Mouse (Mus musculus) embryonic facial prominence, embryonic 13.5 days (tissue): ENCODE measurements at regions not wholly inside any gene's neighbourhood (a gene's known extent, or its start where the extent isn't known, plus 50 kb on each side); places are given as distances from the start of the nearest gene placed in this dataset.

Source experiments
- ATAC-seq: fragments of 200-750 bp; cut with Nextera tagmentation; 2 replicates; pipeline ENCODE4 v1.8.0; 2017; ENCODE audit warnings: low read depth; ENCODE audit not compliant: insufficient number of reproducible peaks, insufficient read depth, low FRiP score, low TSS enrichment
- H3K27ac ChIP-seq: fragments of 300-500 bp; sonication (generic); 2 replicates; pipeline ENCODE4 v1.5.1; 2015; ENCODE audit warnings: moderate library complexity, mild to moderate bottlenecking, inconsistent platforms
- H3K27me3 ChIP-seq: fragments of 300-500 bp; sonication (generic); 2 replicates; pipeline ENCODE4 v1.6.1; 2015; ENCODE audit warnings: mild to moderate bottlenecking, inconsistent platforms
- H3K36me3 ChIP-seq: fragments of 300-500 bp; sonication (generic); 2 replicates; pipeline ENCODE4 v1.6.1; 2015; ENCODE audit warnings: mild to moderate bottlenecking, inconsistent platforms
- H3K4me1 ChIP-seq: fragments of 300-500 bp; sonication (generic); 2 replicates; pipeline ENCODE4 v1.6.1; 2015; ENCODE audit warnings: inconsistent platforms
- H3K4me2 ChIP-seq: fragments of 300-500 bp; sonication (generic); 2 replicates; pipeline ENCODE4 v1.6.1; 2015; ENCODE audit warnings: moderate library complexity, mild to moderate bottlenecking, inconsistent platforms
- H3K4me3 ChIP-seq: fragments of 300-500 bp; sonication (generic); 2 replicates; pipeline ENCODE4 v1.5.1; 2015; ENCODE audit warnings: mild to moderate bottlenecking, inconsistent platforms
- H3K9ac ChIP-seq: fragments of 300-500 bp; sonication (generic); 2 replicates; pipeline ENCODE4 v1.6.1; 2015; ENCODE audit warnings: mild to moderate bottlenecking, inconsistent platforms
- H3K9me3 ChIP-seq: fragments of 300-500 bp; sonication (generic); 2 replicates; pipeline ENCODE4 v1.6.1; 2016; ENCODE audit warnings: inconsistent platforms
- WGBS: fragments of 180-500 bp; shearing (Covaris S2); methylation state at CpG from one replicate; pipeline ENCODE4 v1.1.7; 2015; ENCODE audit warnings: mixed read lengths; 5-methylcytosine and 5-hydroxymethylcytosine counted together

DNA sequence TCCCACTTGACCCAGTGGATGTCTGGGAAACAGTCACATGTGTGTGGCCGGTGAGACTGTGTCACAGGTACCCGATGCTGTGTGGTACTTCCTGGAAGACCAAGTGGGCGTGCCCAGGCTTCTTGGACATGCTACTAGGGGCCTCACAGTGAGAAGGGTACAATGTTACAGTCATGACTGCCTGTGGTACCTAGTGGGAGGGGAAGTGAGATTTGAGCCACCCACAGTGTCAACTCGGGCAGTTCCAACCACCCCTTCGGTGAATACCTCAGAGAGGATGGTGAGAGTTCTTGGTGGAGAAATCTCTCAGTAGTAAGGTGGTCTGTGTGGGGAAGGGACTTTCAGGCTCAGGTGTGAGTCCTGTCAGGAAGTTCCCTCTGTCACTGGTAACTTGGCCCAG lies 90.0 kb downstream of the Gadd45g start:
- no peak overlapping the region for H3K27ac ChIP-seq
- H3K4me2 ChIP-seq = no peak overlapping the region
- H3K9me3 ChIP-seq = no peaks in the 10 kb centered on the region
- 77% methylated on average over 5 of the region's 5 CpGs for WGBS
- no peak overlapping the region for H3K9ac ChIP-seq
- H3K36me3 ChIP-seq = no peaks in the 10 kb centered on the region
- no peak for ATAC-seq
- H3K27me3 ChIP-seq = no peaks in the 10 kb centered on the region; the same call in 1 of the 2 replicates
- no peak overlapping the region for H3K4me3 ChIP-seq
- H3K4me1 ChIP-seq = no peaks in the 10 kb centered on the region; the same call in 1 of the 2 replicates

DNA sequence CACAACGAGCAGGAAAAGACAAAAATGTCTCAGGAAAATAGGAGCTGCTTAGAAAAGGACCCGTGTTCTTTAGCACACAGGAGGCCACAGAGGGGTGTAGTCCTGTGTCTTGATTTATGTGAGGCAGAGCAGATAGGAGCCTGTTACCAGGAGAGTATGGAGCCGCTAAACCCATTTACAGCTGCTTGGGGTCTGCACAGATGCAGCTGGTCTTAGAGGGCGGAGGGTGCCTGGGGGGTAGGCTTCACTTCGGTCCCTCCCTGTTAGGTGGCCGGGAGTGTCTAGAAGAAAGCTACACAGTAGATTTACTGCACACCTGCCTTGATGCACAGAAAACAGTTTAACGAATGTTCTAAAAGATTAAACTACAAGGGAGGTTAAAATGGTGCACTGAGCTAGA lies 91.4 kb downstream of the Gadd45g start:
- 70% methylated on average over 7 of the region's 7 CpGs for WGBS
- no peak overlapping the region for H3K9ac ChIP-seq
- H3K4me3 ChIP-seq = no peak overlapping the region
- no peaks in the 10 kb centered on the region for H3K9me3 ChIP-seq
- H3K36me3 ChIP-seq = no peaks in the 10 kb centered on the region
- H3K4me2 ChIP-seq = no peak overlapping the region
- ATAC-seq = no peak
- H3K4me1 ChIP-seq = no peaks in the 10 kb centered on the region; the same call in 1 of the 2 replicates
- H3K27me3 ChIP-seq = no peaks in the 10 kb centered on the region
- H3K27ac ChIP-seq = no peak overlapping the region

DNA sequence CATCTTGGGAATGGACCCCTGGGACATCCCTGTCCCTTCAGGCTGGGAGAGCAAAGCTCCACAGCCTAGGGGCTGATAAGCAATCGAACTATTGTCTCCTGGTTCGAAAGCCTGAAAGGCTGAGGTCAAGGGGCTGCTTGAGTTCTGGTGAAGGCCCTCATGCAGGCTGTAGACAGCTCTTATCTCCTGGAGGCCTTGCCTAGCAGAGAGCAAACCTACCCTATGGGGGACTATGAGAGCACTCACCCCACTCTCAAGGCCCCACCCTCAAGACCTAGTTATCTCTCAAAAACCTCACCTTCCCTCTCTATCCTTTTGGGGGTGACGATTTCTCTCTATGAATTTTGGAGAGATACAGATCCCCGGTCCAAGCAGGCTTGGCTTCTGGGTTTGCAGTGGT lies 92.8 kb downstream of the Gadd45g start:
- Histone ChIP-seq H3K27me3 (no peaks in the 10 kb centered on the region), H3K9ac (no peak overlapping the region), H3K4me2 (no peak overlapping the region), H3K9me3 (no peaks in the 10 kb centered on the region), H3K4me1 (no peaks in the 10 kb centered on the region; the same call in 1 of the 2 replicates), H3K36me3 (no peaks in the 10 kb centered on the region), H3K4me3 (no peak overlapping the region), H3K27ac (no peak overlapping the region)
- no peak for ATAC-seq
- WGBS = 85% methylated on average over 4 of the region's 4 CpGs

DNA sequence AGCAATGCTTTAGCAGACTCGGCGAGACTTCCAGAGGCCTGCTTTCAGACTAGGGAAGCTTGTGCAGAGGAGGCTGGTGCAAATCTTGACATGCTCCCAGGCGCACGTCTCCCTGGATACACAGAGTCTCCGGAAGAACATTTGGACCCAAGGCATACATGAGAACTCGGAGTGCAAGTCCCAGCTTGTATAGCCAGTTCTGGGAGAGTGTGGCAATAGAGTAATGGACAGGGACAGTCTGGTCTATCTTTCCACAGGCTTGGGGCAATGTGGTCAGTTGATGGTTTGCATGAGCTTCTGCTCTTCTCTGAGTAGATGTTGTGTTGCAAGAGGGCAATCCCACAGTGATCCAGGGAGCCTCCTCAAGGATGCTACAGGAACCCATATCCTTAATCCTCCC lies 93.2 kb downstream of the Gadd45g start:
- H3K9ac ChIP-seq = no peak overlapping the region
- no peak for ATAC-seq
- no peaks in the 10 kb centered on the region for H3K36me3 ChIP-seq
- no peaks in the 10 kb centered on the region; the same call in 1 of the 2 replicates for H3K4me1 ChIP-seq
- no peaks in the 10 kb centered on the region for H3K27me3 ChIP-seq
- 92% methylated on average over 6 of the region's 6 CpGs for WGBS
- H3K27ac ChIP-seq = no peak overlapping the region
- H3K4me2 ChIP-seq = no peak overlapping the region
- no peaks in the 10 kb centered on the region for H3K9me3 ChIP-seq
- H3K4me3 ChIP-seq = no peak overlapping the region

DNA sequence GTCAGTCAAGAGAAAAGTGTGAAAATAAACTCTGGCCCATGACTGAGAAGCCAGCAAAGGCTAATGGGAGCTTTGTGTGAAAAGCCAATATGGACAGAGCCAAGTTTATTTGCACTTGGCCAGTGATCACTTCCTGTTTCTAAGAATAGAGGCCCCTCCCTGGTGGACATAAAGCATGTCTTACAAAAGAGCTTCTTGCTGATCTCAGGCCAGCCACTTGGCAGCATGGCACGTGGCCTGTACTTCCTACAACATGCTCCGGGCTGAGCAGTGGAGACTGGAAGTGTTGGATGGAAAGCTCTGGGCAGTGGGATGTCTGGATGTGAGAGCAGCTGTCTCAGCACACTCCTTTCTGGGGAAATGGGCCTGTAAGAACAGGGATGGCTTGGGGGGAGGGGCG lies 99.7 kb downstream of the Gadd45g start:
- H3K4me1 ChIP-seq = peaks cover 12% of the 10 kb centered on the region
- no peaks in the 10 kb centered on the region for H3K36me3 ChIP-seq
- no peak overlapping the region for H3K27ac ChIP-seq
- H3K9ac ChIP-seq = no peak overlapping the region
- no peaks in the 10 kb centered on the region for H3K9me3 ChIP-seq
- H3K27me3 ChIP-seq = no peaks in the 10 kb centered on the region
- 67% methylated on average over 3 of the region's 3 CpGs for WGBS
- no peak overlapping the region for H3K4me2 ChIP-seq
- H3K4me3 ChIP-seq = no peak overlapping the region
- ATAC-seq = no peak

DNA sequence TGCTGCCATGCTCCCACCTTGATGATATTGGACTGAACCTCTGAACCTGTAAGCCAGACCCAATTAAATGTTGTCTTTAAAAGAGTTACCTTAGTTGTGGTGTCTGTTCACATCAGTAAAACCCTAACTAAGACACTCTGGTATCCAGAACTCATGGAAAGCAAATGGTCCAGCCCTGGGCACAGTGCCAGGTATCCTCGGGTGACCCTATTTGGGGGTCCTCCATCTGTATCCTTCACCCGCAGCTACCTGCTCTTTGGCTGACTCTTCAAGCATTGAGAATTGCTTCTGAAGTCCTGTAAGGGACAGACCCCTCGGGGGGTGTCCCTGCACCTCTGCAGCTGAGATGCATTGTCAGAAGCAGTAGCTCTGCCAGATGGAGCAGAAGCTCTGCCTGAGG lies 102.4 kb downstream of the Gadd45g start:
- WGBS = 79% methylated on average over 3 of the region's 3 CpGs
- ATAC-seq = no peak
- Histone ChIP-seq H3K4me3 (no peak overlapping the region), H3K27ac (no peak overlapping the region), H3K27me3 (no peaks in the 10 kb centered on the region), H3K4me1 (peaks cover 26% of the 10 kb centered on the region), H3K36me3 (no peaks in the 10 kb centered on the region), H3K9ac (no peak overlapping the region), H3K4me2 (no peak overlapping the region), H3K9me3 (no peaks in the 10 kb centered on the region)

DNA sequence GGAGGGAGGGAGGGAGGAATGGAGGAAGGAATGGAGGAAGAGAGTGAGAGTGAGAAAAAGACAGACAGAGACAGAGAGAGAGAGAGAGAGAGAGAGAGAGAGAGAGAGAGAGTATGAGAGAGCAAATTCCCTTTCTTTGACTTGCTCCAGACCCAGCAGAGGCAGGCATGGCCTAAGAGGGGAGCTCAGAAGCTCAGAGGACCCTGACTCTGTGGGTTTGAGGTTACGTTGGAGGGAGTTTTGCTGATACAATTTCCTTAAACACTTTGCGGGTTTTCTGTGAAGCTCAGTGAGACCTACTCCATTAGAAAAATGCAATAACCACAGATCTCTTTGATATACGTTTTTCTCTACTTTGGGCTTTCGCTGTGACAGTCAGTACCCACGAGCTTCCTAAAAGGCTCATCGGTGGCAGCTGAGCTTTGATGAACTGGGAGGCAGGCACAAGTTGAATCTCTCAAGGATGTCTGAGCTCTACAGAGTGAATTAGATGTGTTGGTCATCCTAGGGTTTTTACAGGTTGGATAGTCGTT lies 105.1 kb downstream of the Gadd45g start:
- peaks cover 30% of the 10 kb centered on the region for H3K4me1 ChIP-seq
- H3K4me2 ChIP-seq = no peak overlapping the region
- WGBS = 69% methylated on average over 7 of the region's 7 CpGs
- no peak overlapping the region for H3K27ac ChIP-seq
- no peak for ATAC-seq
- no peak overlapping the region for H3K4me3 ChIP-seq
- H3K9me3 ChIP-seq = no peaks in the 10 kb centered on the region
- H3K27me3 ChIP-seq = no peaks in the 10 kb centered on the region
- no peak overlapping the region for H3K9ac ChIP-seq
- H3K36me3 ChIP-seq = no peaks in the 10 kb centered on the region

DNA sequence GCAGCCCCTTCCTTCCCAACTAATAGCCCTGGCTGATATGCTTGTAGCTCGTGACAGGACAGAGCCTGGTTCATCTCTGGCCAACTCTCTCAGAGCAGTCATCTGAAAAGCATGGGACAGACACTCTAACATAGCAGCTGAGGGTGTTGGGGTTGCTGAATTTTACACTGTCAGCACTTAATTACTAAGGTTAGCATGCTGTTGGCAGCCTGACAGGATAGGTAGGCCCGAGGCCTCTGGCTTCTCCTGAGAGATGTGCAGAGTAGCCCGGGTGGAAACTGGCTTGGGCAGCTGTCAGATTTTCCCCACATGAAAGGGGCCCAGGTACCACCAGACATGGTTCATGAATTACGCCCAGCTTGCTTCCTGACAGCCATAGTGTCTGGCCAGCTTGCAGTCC lies 106.6 kb downstream of the Gadd45g start:
- Histone ChIP-seq H3K4me3 (no peak overlapping the region), H3K9me3 (no peaks in the 10 kb centered on the region), H3K27ac (no peak overlapping the region), H3K27me3 (no peaks in the 10 kb centered on the region), H3K36me3 (no peaks in the 10 kb centered on the region), H3K9ac (no peak overlapping the region), H3K4me2 (no peak overlapping the region), H3K4me1 (peaks cover 32% of the 10 kb centered on the region)
- no peak for ATAC-seq
- WGBS = 58% methylated on average over 4 of the region's 4 CpGs

DNA sequence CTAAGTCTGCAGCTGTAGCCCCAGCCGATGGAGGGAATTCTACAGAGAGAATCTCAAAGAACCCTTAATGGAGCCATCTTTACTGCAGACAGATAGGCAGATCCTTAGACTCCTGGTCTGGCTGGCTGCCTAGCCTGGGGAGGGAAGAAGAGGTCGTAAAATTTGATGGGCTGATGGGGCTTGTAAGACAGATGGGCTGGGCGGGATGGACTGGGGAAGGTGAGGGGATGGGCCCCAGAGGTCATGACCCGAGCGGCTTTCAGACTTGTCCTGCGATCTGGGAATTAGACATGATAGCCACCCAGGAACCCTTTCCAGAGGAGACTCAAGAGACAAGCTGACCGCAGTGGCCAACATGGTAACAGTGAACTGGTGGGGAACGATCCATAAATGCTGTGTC lies 107.1 kb downstream of the Gadd45g start:
- Histone ChIP-seq H3K9ac (no peak overlapping the region), H3K27ac (no peak overlapping the region), H3K27me3 (no peaks in the 10 kb centered on the region), H3K4me2 (no peak overlapping the region), H3K9me3 (no peaks in the 10 kb centered on the region), H3K4me3 (no peak overlapping the region), H3K36me3 (no peaks in the 10 kb centered on the region), H3K4me1 (peaks cover 34% of the 10 kb centered on the region)
- no peak for ATAC-seq
- 76% methylated on average over 8 of the region's 8 CpGs for WGBS

DNA sequence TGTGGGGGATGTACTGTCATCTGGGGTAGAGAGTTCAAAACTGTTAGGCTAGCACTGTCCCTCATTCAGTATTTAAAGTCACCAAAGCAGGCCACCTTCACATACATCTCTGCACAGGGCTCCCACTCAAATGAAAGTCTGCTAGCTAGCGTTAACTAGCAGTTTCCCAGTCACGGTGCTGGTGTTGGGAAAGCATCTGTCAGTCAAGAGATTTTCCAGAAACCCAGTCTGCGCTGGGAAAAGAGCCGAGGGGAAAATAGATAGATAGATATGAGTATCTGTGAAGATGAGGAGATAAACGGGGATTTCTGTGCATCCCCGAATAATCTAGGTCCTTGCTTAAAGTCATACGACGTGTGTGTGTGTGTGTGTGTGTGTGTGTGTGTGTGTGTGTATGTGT lies 110.6 kb downstream of the Gadd45g start:
- Histone ChIP-seq H3K27me3 (no peaks in the 10 kb centered on the region), H3K36me3 (no peaks in the 10 kb centered on the region), H3K4me1 (peaks cover 23% of the 10 kb centered on the region; the same call in 1 of the 2 replicates), H3K9me3 (no peaks in the 10 kb centered on the region), H3K4me3 (no peak overlapping the region), H3K9ac (no peak overlapping the region), H3K27ac (no peak overlapping the region), H3K4me2 (no peak overlapping the region)
- WGBS = 71% methylated on average over 8 of the region's 8 CpGs
- ATAC-seq = no peak

DNA sequence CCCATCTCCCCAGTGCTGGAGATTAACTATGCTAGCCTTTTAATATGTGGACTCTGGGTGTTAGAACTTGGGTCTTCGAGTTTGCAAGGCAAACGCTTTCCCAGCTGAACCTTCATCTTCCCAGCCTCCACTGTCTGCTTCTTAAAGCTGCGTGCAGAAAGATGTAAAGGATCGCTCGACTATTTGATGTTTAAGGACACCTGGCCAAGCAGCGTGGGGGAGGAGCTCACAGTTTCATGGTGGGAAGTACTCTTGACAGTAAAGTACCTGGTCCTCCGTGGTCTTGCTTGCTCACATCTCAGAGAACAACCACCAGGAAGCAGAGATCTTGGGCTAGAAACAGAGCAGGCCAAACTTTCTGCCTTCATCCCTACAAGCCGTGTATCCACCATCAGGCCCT lies 113.1 kb downstream of the Gadd45g start:
- H3K27me3 ChIP-seq = no peaks in the 10 kb centered on the region
- no peak for ATAC-seq
- H3K4me2 ChIP-seq = no peak overlapping the region
- H3K36me3 ChIP-seq = no peaks in the 10 kb centered on the region
- no peak overlapping the region for H3K9ac ChIP-seq
- WGBS = 81% methylated on average over 8 of the region's 8 CpGs
- H3K27ac ChIP-seq = no peak overlapping the region
- peaks cover 24% of the 10 kb centered on the region for H3K4me1 ChIP-seq
- H3K9me3 ChIP-seq = no peaks in the 10 kb centered on the region
- H3K4me3 ChIP-seq = no peak overlapping the region

DNA sequence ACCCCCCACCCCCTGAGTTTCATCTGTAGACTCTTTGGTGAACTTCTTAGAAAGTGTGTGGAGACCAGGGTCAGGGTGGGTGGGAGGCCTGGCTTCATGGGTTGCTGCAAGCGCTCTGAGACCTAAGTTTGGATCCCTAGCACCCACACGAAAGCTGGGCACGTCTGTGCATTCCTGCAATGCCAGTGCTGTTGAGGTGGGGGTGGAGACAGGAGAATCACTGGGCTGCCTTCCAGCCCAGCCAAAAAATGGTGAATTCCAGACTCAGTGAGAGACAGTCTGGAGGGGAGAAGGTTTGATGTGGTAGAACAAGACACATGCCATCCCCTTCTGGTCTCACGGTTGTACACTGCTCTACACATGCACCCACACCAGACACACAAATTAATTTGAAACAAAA lies 113.8 kb downstream of the Gadd45g start:
- peaks cover 29% of the 10 kb centered on the region for H3K4me1 ChIP-seq
- H3K4me2 ChIP-seq = no peak overlapping the region
- ATAC-seq = no peak
- no peak overlapping the region for H3K27ac ChIP-seq
- no peaks in the 10 kb centered on the region for H3K9me3 ChIP-seq
- no peaks in the 10 kb centered on the region for H3K27me3 ChIP-seq
- no peaks in the 10 kb centered on the region for H3K36me3 ChIP-seq
- no peak overlapping the region for H3K9ac ChIP-seq
- 64% methylated on average over 4 of the region's 4 CpGs for WGBS
- H3K4me3 ChIP-seq = no peak overlapping the region

DNA sequence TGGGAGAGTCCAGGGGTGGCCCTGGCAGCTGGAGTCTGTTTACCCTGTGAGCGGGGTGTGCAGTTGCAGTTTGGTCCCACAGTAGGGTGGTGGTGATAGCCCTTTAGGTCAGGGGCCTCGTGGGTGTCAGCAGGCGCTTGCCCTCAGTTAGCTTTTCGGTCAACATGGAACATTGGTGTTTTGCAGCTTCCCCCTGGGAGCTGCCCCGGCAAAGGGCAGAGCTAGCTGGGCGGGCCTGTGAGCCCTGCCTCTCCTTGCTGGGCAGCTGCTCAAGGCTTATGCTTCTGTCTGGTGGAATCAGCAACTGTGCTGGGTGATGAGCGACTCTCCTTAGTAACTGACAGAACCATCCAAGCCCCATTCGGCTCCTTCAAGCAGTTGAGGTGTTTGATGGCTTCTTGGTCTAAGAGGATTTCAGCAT lies 115.7 kb downstream of the Gadd45g start:
- Histone ChIP-seq H3K9me3 (no peaks in the 10 kb centered on the region), H3K27ac (no peak overlapping the region), H3K27me3 (no peaks in the 10 kb centered on the region), H3K36me3 (no peaks in the 10 kb centered on the region), H3K9ac (no peak overlapping the region), H3K4me1 (peaks cover 29% of the 10 kb centered on the region), H3K4me3 (no peak overlapping the region), H3K4me2 (no peak overlapping the region)
- 75% methylated on average over 8 of the region's 8 CpGs for WGBS
- no peak for ATAC-seq
